Mouse (Mus musculus): ENCODE measurements at regions not wholly inside any gene's neighbourhood (a gene's known extent, or its start where the extent isn't known, plus 50 kb on each side); places are given as distances from the start of the nearest gene placed in this dataset.
A peak's percentile ranks its signal among the peaks of the same experiment; 100 is the strongest.
"Not testable (repeated sequence)": the region's sequence is repeated elsewhere in the genome, so short reads cannot be mapped to it uniquely, and the experiment has no call there.

DNA sequence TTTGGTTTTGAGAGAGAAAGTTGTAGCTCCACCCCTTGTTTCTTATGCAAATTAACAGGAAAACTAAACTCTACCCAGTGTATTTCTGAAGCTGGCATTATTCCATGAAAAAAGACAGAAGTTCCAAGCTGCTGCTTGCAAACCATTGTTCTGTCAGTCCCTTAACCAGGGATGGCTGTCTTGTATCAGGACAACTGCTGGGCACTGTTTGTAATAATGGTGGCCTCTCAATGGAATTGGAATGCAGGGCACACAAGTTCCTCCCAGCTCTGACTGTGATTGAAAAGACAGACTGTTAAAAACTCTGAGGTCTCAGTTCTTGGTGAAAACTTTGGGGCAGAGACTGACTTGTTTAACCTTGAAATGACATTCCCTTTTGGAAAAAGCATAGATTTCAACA is 516.0 kb upstream of the Fam241a start:
- ATAC-seq (ENCODE audit: insufficient number of reproducible peaks, low FRiP score, low TSS enrichment, low read depth), result no peak
- Histone ChIP-seq H3K27me3 (no peaks in the 10 kb centered on the region), H3K27ac (no peak overlapping the region), H3K36me3 (no peaks in the 10 kb centered on the region), H3K9ac (no peak overlapping the region), H3K4me3 (no peak overlapping the region), H3K4me2 (no peak overlapping the region), H3K4me1 (no peaks in the 10 kb centered on the region), H3K9me3 (no peaks in the 10 kb centered on the region)

DNA sequence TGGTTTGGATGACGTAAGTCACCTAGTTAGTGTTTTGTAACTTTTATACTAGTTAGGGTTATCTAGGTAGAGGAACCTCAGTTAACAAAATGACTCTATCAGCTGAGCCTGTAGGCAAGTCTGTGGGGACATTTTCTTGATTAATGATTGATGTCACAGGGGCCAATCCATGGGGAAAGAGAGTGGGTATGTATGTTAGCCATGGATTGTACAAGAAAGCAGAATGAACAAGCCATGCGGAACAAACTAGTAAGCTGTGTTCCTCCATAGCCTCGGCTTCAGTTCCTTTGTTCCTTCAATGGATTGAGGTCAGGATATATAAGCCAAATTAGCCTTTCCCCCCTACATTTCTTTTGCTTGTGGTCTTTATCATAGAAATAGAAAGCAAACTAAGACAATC is 498.7 kb upstream of the Fam241a start:
- no peaks in the 10 kb centered on the region for H3K9me3 ChIP-seq
- H3K4me1 ChIP-seq, result no peaks in the 10 kb centered on the region
- H3K27me3 ChIP-seq, result no peaks in the 10 kb centered on the region
- 87% methylated on average over 3 of the region's 3 CpGs for WGBS
- ATAC-seq (ENCODE audit: insufficient number of reproducible peaks, low FRiP score, low TSS enrichment, low read depth), result no peak
- H3K4me2 ChIP-seq, result no peak overlapping the region
- H3K27ac ChIP-seq, result no peak overlapping the region
- H3K9ac ChIP-seq, result no peak overlapping the region
- no peaks in the 10 kb centered on the region for H3K36me3 ChIP-seq
- H3K4me3 ChIP-seq, result no peak overlapping the region

GRCm38 (mm10) chr3:128380579-128380978 is 484.5 kb upstream of the Fam241a start:
- ATAC-seq (ENCODE audit: insufficient number of reproducible peaks, low FRiP score, low TSS enrichment, low read depth), result no peak
- WGBS, result 76% methylated on average over 4 of the region's 4 CpGs

DNA sequence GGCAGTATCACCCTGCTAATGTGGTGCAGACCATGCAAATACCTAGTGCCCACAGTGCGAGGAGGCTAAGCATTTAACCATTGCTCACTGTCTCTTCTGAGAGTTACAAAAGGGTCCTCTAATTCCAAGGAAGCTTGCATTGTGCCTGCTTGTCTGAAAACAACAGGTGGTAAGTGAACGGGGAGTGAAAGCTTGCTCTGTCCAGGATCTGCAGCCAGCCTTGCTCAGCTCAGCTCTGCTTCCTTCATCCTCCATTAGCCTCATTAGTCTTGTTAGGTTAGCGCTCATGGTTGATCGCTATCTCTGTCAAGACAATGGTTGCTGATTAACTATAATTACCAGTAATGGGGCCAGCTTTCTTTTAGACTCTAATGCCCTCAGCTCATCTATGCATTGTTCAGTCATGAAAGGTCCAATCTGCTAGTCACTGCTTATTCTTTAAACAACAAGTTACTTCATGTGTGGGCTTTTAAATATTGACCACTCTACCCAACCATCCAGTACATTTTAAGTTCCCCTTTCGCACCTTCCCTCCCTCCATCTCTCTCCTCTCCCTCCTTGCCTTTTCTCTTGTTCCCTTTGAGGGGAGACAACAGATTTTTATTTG is 473.5 kb upstream of the Fam241a start:
- Histone ChIP-seq H3K9ac (no peak overlapping the region), H3K9me3 (no peaks in the 10 kb centered on the region), H3K27me3 (no peaks in the 10 kb centered on the region), H3K36me3 (no peaks in the 10 kb centered on the region), H3K4me1 (no peaks in the 10 kb centered on the region), H3K4me2 (no peak overlapping the region), H3K4me3 (no peak overlapping the region), H3K27ac (no peak overlapping the region)
- WGBS, result 57% methylated on average over 5 of the region's 5 CpGs
- ATAC-seq (ENCODE audit: insufficient number of reproducible peaks, low FRiP score, low TSS enrichment, low read depth), result no peak

More at GRCm38 (mm10) chr3:128380579-128380978, 484.5 kb upstream of the Fam241a start:
- Histone ChIP-seq H3K4me3 (no peak overlapping the region), H3K4me2 (no peak overlapping the region), H3K27ac (no peak overlapping the region), H3K9ac (no peak overlapping the region), H3K36me3 (no peaks in the 10 kb centered on the region), H3K4me1 (no peaks in the 10 kb centered on the region), H3K27me3 (no peaks in the 10 kb centered on the region), H3K9me3 (no peaks in the 10 kb centered on the region)

GRCm38 (mm10) chr3:128362310-128362709 is 466.2 kb upstream of the Fam241a start:
- H3K36me3 ChIP-seq, result no peaks in the 10 kb centered on the region
- WGBS, result 83% methylated on average over 2 of the region's 2 CpGs
- H3K27ac ChIP-seq, result no peak overlapping the region
- H3K4me1 ChIP-seq, result no peaks in the 10 kb centered on the region
- no peak overlapping the region for H3K9ac ChIP-seq
- no peaks in the 10 kb centered on the region for H3K27me3 ChIP-seq
- no peaks in the 10 kb centered on the region for H3K9me3 ChIP-seq
- H3K4me3 ChIP-seq, result no peak overlapping the region
- no peak overlapping the region for H3K4me2 ChIP-seq
- ATAC-seq (ENCODE audit: insufficient number of reproducible peaks, low FRiP score, low TSS enrichment, low read depth), result no peak

- H3K9me3 ChIP-seq; H3K9ac ChIP-seq; H3K36me3 ChIP-seq; H3K4me1 ChIP-seq; H3K27ac ChIP-seq; H3K4me3 ChIP-seq; ATAC-seq (ENCODE audit: insufficient number of reproducible peaks, low FRiP score, low TSS enrichment, low read depth); H3K4me2 ChIP-seq: not testable (repeated sequence)
- WGBS, result 7% methylated on average over 2 of the region's 2 CpGs
- H3K27me3 ChIP-seq, result peaks cover 24% of the 10 kb centered on the region
These were observed 453.0 kb upstream of the Fam241a start for GRCm38 (mm10) chr3:128349123-128349522.

- Histone ChIP-seq H3K4me2 (no peak overlapping the region), H3K4me3 (no peak overlapping the region), H3K9ac (no peak overlapping the region), H3K4me1 (no peaks in the 10 kb centered on the region), H3K27me3 (peaks cover 24% of the 10 kb centered on the region), H3K9me3 (no peaks in the 10 kb centered on the region), H3K36me3 (no peaks in the 10 kb centered on the region), H3K27ac (no peak overlapping the region)
- ATAC-seq (ENCODE audit: insufficient number of reproducible peaks, low FRiP score, low TSS enrichment, low read depth), result no peak
- 47% methylated on average over 8 of the region's 8 CpGs for WGBS
These were observed 451.9 kb upstream of the Fam241a start for GRCm38 (mm10) chr3:128347782-128348574.

- H3K9ac ChIP-seq, result no peak overlapping the region
- H3K27me3 ChIP-seq, result no peaks in the 10 kb centered on the region
- no peak overlapping the region for H3K27ac ChIP-seq
- no peak for ATAC-seq (ENCODE audit: insufficient number of reproducible peaks, low FRiP score, low TSS enrichment, low read depth)
- no peak overlapping the region for H3K4me3 ChIP-seq
- H3K4me1 ChIP-seq, result no peaks in the 10 kb centered on the region
- WGBS, result 53% methylated on average over 2 of the region's 2 CpGs
- H3K9me3 ChIP-seq, result no peaks in the 10 kb centered on the region
- H3K4me2 ChIP-seq, result no peak overlapping the region
- H3K36me3 ChIP-seq, result no peaks in the 10 kb centered on the region
These were observed 441.4 kb upstream of the Fam241a start for GRCm38 (mm10) chr3:128337508-128337907.

DNA sequence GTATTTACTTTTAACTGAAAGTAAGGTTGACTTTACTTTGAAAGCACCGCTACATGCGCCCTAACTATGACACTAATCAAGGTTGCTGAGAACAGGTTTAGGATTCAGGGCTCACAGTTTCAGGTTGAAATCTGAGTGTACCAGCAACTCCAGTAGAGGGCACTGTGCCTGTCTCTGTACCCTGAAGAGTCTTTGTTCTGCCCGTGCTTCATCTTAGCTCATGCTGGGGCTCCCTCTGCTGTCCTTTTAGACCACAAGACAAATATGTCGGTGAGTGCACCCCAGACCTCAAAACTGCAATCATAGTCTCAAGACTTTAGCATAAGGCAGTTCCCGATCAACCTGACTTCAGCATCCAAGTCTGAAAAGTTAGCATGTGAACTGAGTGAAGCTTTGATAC is 440.9 kb upstream of the Fam241a start:
- WGBS, result 29% methylated on average over 5 of the region's 5 CpGs

GRCm38 (mm10) chr3:128327677-128328076 is 431.6 kb upstream of the Fam241a start:
- H3K4me2 ChIP-seq, result no peak overlapping the region
- no peak overlapping the region for H3K4me3 ChIP-seq
- no peak for ATAC-seq (ENCODE audit: insufficient number of reproducible peaks, low FRiP score, low TSS enrichment, low read depth)
- no peak overlapping the region for H3K27ac ChIP-seq
- H3K9me3 ChIP-seq, result no peaks in the 10 kb centered on the region
- no peaks in the 10 kb centered on the region for H3K4me1 ChIP-seq
- WGBS, result 66% methylated on average over 5 of the region's 5 CpGs
- H3K27me3 ChIP-seq, result 0 out of 2 replicates have a peak, but pooled peaks cover 6% of the 10 kb centered on the region
- H3K9ac ChIP-seq, result no peak overlapping the region
- H3K36me3 ChIP-seq, result no peaks in the 10 kb centered on the region

More for the DNA sequence above, 440.9 kb upstream of the Fam241a start:
- ATAC-seq (ENCODE audit: insufficient number of reproducible peaks, low FRiP score, low TSS enrichment, low read depth), result no peak
- Histone ChIP-seq H3K27me3 (no peaks in the 10 kb centered on the region), H3K4me1 (no peaks in the 10 kb centered on the region), H3K27ac (no peak overlapping the region), H3K9me3 (no peaks in the 10 kb centered on the region), H3K4me2 (no peak overlapping the region), H3K4me3 (no peak overlapping the region), H3K9ac (no peak overlapping the region), H3K36me3 (no peaks in the 10 kb centered on the region)

DNA sequence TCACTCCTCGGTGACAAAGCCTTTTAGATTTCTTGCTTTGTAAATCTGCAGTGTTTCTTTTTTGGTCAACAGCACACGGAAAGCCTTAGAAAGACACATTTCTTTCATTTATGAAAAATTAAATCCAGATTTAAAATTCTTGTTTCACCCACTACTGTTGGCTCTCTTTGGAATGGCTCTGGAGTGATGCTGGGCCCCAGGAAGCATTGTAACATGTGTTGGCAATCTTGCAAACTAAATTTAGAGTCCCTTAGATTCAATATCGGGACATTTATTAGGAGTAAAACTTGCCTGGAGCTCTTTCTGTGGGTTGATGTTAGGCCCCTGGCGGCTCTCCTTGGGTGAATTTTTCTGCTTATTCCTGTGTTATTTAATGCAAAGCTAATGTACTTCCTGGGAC is 405.2 kb upstream of the Fam241a start:
- 38% methylated on average over 4 of the region's 4 CpGs for WGBS
- Histone ChIP-seq H3K9ac (no peak overlapping the region), H3K4me1 (peaks cover 4% of the 10 kb centered on the region; the same call in 1 of the 2 replicates), H3K9me3 (no peaks in the 10 kb centered on the region), H3K27ac (no peak overlapping the region), H3K27me3 (0 out of 2 replicates have a peak, but pooled peaks cover 9% of the 10 kb centered on the region), H3K4me2 (no peak overlapping the region), H3K36me3 (no peaks in the 10 kb centered on the region), H3K4me3 (no peak overlapping the region)
- ATAC-seq (ENCODE audit: insufficient number of reproducible peaks, low FRiP score, low TSS enrichment, low read depth), result 0 out of 2 replicates have a peak, but pooled peaks have one; percentile 55

DNA sequence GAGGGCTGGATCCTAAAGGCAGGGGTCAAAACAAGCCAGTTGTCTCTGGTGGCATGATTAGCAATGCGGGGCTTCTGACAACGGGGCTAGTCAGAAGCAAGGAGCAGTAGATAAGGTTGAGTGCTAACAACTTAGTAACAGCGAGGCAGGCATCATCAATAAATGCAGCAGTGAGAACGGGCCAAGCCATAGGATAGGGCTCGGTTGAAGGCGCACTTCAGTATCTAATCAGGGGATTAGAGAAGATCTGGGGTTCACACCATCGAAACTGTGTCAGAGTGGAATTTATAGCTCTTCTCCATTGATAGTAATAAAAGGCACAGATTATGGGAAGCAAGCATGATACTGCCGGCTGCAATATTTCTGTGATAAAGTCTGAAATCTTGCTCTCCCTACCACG is 402.0 kb upstream of the Fam241a start:
- WGBS, result 56% methylated on average over 9 of the region's 9 CpGs
- Histone ChIP-seq H3K27me3 (no peaks in the 10 kb centered on the region), H3K27ac (no peak overlapping the region), H3K4me1 (peaks cover 4% of the 10 kb centered on the region; the same call in 1 of the 2 replicates), H3K9ac (no peak overlapping the region), H3K4me3 (no peak overlapping the region), H3K9me3 (no peaks in the 10 kb centered on the region), H3K4me2 (no peak overlapping the region), H3K36me3 (no peaks in the 10 kb centered on the region)
- no peak for ATAC-seq (ENCODE audit: insufficient number of reproducible peaks, low FRiP score, low TSS enrichment, low read depth)

Data from limb, embryonic 15.5 days (tissue).